Mouse (Mus musculus): ENCODE results near the gene Kcnma1. TPM values are rescaled to one million over a fixed set of nuclear protein-coding genes. Genes with fewer than 3 reads are reported as not detected.

Gene Kcnma1
- total RNA-seq, 2 experiments from 2014 or later, result 194 to 195 TPM

DNA sequence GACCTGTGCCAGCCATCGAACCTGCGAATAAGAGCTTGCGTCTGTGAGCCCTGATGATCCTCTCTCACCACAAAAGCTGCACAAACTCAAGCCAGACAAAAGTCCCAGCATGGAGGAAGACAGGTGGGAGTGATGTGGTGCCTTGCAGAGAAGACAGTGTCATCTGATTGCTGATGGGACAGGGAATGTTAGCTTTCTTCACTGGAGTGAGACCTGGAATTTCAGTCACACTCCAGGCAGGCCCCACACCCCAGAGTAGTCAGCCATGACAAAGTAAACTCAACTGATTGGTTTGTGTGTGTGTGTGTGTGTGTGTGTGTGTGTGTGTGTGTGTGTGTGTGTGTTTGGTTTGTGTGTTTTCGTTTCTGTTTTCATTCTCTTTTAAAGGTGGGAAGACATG lies 57.0 kb downstream of the Kcnma1 start:
- TF ChIP-seq CTCF (IDR thresholded peaks at IDR 0.05), result no peak
- Histone ChIP-seq H3K4me3 (no peak overlapping the region), H3K27ac (no peak overlapping the region)
- intact Hi-C loops (cut with DNase I), result no loop called here
- no peak for DNase-seq (ENCODE audit: extremely low spot score in 1 of 2, low spot score in 2 of 2)

DNA sequence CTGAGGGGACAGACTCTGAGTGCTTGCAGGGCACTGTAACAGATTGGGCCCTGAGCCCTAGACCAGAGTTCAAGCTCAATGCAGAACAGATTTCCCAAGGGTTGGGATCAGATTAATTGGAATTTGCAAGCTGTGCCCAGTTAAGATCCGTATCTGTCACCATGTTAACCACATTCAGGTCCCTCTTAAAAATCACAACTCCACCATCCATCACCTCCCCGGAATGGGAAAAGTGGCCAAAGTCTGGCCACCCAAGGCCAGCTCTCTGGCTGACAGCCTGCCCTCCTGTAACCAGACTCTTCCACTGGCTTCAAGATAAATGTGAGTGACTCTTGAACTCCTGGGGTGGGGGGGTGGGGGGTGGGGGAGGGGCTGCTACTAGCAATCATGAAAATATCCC lies 70.4 kb downstream of the Kcnma1 start:
- no peak overlapping the region for H3K4me3 ChIP-seq
- DNase-seq (ENCODE audit: extremely low spot score in 1 of 2, low spot score in 2 of 2), result no peak
- no peak overlapping the region for H3K27ac ChIP-seq
- intact Hi-C loops (cut with DNase I), result no loop called here
- TF ChIP-seq CTCF (IDR thresholded peaks at IDR 0.05), result no peak

DNA sequence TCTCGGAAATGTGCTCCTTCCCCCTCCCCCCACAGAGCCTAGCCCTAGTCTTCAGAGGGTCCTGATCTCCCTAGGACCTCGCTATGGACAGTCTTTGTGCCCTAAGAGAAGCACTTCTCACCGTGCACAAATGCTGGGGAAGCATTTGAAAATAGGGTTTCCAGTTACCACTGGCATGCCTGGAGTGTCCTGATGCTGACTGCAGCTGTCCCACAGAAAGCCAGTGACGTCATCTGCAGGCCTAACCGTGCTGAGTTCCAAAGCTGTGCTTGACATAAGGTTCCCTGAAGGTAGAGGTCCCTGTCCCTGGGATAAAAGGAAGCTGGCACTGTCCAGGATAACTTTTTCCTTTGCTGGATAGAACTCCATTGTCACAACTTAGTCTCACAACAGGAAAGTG lies 71.1 kb downstream of the Kcnma1 start:
- no peak overlapping the region for H3K4me3 ChIP-seq
- no peak for TF ChIP-seq CTCF (IDR thresholded peaks at IDR 0.05)
- intact Hi-C loops (cut with DNase I), result no loop called here
- no peak overlapping the region for H3K27ac ChIP-seq
- DNase-seq (ENCODE audit: extremely low spot score in 1 of 2, low spot score in 2 of 2), result no peak

DNA sequence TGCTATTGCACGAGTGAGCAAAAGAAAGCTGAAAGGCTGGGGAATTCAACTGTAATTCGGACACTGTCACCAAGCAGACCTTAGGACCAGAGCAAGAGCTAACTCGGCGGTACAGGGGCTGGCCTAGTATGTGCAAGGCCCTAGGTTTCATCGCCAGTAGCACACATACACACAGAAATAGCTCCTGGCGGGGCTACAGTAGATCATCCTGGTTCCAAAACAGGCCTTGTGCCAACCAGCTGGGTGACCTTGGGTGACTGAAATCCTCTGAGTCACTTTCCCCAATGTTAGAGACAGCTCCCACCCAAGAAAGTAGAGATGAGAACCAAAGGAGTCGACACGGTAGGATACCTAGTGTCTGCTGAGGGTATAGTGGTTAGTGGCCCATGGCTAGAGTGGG lies 72.2 kb downstream of the Kcnma1 start:
- TF ChIP-seq CTCF (IDR thresholded peaks at IDR 0.05), result no peak
- intact Hi-C loops (cut with DNase I), result no loop called here
- DNase-seq (ENCODE audit: extremely low spot score in 1 of 2, low spot score in 2 of 2), result no peak
- H3K27ac ChIP-seq, result no peak overlapping the region
- no peak overlapping the region for H3K4me3 ChIP-seq

DNA sequence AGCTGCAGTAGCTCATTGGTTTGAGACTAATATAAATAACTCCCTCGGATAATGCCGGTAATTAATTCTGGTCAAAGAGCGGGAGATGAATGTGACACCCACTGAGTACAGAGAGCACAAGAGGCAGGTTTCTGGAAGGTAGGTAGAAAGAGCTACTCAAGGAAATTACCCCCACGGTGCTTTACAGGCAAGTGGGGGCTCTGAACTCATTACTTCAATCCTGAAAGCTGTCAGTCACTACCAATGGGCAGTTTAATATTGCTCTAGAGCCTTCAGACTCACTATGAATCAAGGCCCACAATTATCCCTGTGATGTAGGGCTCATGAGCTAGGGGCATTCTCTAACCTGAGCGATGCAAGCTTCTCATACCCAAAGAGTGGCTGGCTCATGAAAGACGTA lies 79.3 kb downstream of the Kcnma1 start:
- intact Hi-C loops (cut with DNase I), result no loop called here
- Histone ChIP-seq H3K4me3 (no peak overlapping the region), H3K27ac (no peak overlapping the region)
- TF ChIP-seq CTCF (IDR thresholded peaks at IDR 0.05), result no peak
- no peak for DNase-seq (ENCODE audit: extremely low spot score in 1 of 2, low spot score in 2 of 2)

DNA sequence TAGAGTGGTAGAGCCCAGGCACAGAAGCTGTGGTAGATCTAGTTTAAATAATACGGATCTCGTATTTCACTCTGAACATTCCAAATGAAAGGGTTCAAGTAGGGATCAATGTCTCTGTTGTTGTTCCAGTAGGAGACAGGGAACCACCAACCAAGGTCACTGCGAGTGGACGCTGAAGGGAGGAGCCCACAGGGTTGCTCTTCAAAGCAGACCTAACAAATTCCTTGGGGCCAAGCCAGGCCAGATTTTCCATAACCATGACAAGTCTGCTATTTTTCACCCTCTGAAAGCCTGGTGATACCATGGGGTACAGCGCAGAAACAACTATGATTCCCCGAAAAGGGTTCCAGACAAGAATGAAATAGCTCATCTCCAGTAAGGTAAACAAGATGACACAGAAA lies 82.6 kb downstream of the Kcnma1 start:
- no peak overlapping the region for H3K27ac ChIP-seq
- no peak for TF ChIP-seq CTCF (IDR thresholded peaks at IDR 0.05)
- H3K4me3 ChIP-seq, result no peak overlapping the region
- DNase-seq (ENCODE audit: extremely low spot score in 1 of 2, low spot score in 2 of 2), result no peak
- intact Hi-C loops (cut with DNase I), result no loop called here

DNA sequence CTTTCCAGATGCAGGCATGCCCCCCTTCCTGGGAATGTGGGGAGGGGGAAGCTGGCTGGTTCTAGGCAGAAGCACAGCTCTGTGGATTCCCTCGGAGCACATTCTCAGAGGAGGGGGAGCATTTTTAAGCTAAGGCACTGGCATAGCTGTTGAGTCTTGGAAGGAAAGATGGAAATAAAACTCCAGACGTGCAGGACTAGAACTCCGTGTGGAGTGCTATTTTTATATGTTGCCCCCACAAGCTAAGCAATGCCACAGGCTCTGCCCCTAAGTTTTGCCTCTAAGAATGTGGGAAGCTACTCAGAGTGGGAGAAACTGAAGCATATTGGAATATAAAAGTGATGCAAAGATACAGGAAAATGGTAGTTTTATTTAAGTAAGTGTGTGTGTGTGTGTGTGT lies 85.1 kb downstream of the Kcnma1 start:
- H3K27ac ChIP-seq, result peak overlapping the region; percentile 10; the same call in 1 of the 2 replicates
- H3K4me3 ChIP-seq, result no peak overlapping the region
- intact Hi-C loops (cut with DNase I), result no loop called here
- no peak for DNase-seq (ENCODE audit: extremely low spot score in 1 of 2, low spot score in 2 of 2)
- TF ChIP-seq CTCF (IDR thresholded peaks at IDR 0.05), result no peak

DNA sequence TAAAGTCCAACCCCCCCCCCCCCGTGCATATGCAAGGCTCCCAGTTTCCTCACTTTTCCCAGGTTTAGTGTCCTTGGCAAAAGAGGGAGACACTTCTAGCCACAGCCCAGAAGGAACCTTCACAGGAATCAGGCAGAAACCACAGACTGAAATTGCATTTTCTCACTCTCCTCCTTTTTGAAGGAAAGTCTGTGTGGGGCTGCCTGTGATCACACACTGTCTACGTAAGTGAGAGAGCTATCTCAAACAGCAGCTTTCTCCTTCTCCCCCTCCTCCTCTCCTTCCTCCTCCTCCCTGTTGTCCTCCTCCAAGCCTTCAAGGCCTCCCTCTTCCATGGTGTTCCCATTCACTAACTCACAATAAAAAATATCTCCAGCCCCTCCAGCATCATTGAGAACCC lies 90.9 kb downstream of the Kcnma1 start:
- no peak overlapping the region for H3K4me3 ChIP-seq
- no peak for DNase-seq (ENCODE audit: extremely low spot score in 1 of 2, low spot score in 2 of 2)
- intact Hi-C loops (cut with DNase I), result no loop called here

DNA sequence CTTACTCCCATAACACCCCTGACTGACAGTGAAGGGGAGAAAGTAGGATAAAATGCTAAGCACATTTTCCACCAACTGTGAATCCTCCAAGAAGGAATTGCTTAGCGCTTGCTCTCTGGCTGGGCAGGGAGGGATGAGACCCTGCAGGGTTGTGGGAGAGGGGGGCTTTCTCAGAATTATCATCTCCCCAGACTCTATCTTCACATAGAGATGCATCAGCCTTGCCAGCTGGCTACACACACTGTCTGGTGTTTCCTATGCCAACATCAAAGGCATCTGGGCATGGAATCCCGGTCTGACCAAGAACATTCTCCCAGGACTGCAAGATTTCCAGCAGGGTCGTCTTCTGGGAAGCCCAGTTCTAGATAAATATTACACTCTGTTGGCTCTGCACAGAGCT lies 91.5 kb downstream of the Kcnma1 start:
- Histone ChIP-seq H3K27ac (peak overlapping the region; percentile 4; the same call in 1 of the 2 replicates), H3K4me3 (no peak overlapping the region)
- TF ChIP-seq CTCF (IDR thresholded peaks at IDR 0.05), result no peak
- DNase-seq (ENCODE audit: extremely low spot score in 1 of 2, low spot score in 2 of 2), result no peak
- intact Hi-C loops (cut with DNase I), result no loop called here

More for the DNA sequence above, 90.9 kb downstream of the Kcnma1 start:
- H3K27ac ChIP-seq, result 0 out of 2 replicates have a peak overlapping the region, but pooled peaks have one; percentile 32
- TF ChIP-seq CTCF (IDR thresholded peaks at IDR 0.05), result no peak

DNA sequence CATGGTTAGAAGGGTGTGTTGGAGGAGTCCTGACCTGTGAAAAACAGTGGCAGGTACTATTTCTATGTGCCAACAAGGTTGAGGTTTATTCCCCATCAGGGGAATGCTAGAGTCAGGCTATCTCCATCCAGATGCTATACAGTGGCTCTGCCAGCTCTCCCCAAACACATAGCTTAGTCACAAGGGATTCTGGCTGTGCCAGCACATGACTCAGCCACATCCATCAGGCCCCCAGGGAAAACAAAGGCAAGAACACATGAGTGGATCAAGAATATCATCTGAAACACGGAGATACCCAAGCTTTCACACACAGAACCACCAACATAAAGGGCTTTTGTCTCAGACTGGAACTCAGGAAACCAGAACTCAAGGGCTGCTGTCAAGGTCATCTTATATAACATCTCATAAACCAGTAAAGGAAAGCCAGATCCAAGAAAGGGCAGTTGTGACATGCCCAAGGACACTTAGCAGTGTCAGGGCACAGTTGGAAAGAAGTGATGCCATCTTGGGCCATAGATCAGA lies 103.1 kb downstream of the Kcnma1 start:
- Histone ChIP-seq H3K27ac (peak overlapping the region; percentile 72), H3K4me3 (no peak overlapping the region)
- intact Hi-C loops (cut with DNase I), result no loop called here
- peak; percentile 26 to 43 for DNase-seq (ENCODE audit: extremely low spot score in 1 of 2, low spot score in 2 of 2)
- TF ChIP-seq CTCF (IDR thresholded peaks at IDR 0.05), result no peak

DNA sequence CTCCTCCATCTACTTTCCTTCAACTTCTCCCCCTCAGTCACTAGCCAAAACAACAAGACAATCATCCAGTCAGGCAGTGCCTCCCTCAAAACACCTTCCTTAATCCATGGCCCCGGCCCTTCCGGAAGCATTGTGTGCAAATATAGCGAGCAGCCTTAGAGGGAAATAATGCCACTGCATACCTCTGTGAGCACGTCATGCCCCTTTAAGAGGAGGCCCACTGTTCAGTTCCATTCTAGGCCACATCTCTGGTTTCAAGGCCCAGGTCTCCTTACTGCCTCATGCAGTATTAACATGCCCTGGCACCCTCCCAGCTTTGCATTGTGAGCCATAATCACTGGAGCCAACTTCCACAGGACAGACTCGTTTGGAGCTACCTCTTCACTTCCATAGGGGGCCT lies 105.7 kb downstream of the Kcnma1 start:
- no peak for TF ChIP-seq CTCF (IDR thresholded peaks at IDR 0.05)
- DNase-seq (ENCODE audit: extremely low spot score in 1 of 2, low spot score in 2 of 2), result no peak
- Histone ChIP-seq H3K27ac (no peak overlapping the region), H3K4me3 (no peak overlapping the region)
- intact Hi-C loops (cut with DNase I), result no loop called here

DNA sequence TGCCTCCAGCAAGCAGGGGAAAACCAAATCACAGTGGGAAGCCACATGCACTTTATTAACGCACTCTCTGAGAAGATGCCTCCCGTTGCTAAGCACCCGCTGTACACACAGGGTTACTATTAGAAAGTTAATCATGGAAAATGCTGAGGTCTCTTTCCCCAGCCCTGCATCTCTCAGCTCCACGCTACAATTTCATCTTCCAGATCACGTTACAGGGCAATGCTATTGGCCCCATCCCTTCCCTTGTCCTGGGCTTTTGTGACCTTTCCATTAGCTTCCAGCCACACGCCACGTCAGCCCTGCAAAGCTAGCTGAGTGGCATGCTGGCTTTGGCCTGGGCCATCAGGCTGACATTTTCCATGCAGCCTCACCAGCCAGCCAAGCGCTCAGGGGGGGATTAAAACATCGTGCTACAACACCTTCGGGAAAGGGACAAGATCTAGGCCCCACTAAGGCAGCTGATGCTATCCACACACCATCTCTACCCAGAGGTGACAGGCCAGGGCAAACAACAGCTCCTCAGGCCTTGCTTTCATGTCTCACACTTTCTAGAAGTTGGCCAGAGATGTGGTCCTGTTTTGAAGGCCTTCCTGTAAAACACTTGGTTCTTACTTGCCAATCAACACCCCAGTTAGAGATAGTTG lies 111.5 kb downstream of the Kcnma1 start:
- Histone ChIP-seq H3K4me3 (no peak overlapping the region), H3K27ac (no peak overlapping the region; the same call in 1 of the 2 replicates)
- intact Hi-C loops (cut with DNase I), result no loop called here
- TF ChIP-seq CTCF (IDR thresholded peaks at IDR 0.05), result no peak
- no peak for DNase-seq (ENCODE audit: extremely low spot score in 1 of 2, low spot score in 2 of 2)

DNA sequence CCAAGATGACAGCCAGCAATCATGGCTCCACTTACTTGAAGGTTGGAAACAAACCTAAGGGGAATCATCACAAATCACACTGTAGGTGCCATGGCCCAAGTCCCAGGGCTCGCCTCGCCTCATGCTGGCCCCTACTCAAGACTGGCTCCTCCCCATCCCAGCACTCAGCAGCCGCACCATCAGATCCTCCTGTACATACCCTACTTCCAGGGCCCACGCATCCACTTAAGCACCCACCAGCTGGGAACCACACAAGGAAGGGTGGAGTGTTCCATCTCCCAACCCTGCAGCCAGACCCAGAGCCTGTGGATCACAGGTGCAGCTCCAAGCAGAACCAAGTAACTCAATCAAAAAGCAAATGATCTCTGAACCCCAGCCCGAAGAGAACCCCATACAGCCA lies 114.8 kb downstream of the Kcnma1 start:
- DNase-seq (ENCODE audit: extremely low spot score in 1 of 2, low spot score in 2 of 2), result no peak
- H3K27ac ChIP-seq, result 0 out of 2 replicates have a peak overlapping the region, but pooled peaks have one; percentile 7
- no peak overlapping the region for H3K4me3 ChIP-seq
- intact Hi-C loops (cut with DNase I), result loop anchor here (5.0 kb wide), 1 partner anchor 103 kb away; no protein-coding TSS in a partner anchor
- no peak for TF ChIP-seq CTCF (IDR thresholded peaks at IDR 0.05)

Measured in left cerebral cortex, adult 2 months (tissue).